Mouse (Mus musculus): ENCODE measurements around the gene Hsd17b3. TPM values are rescaled to one million over a fixed set of nuclear protein-coding genes. Genes with fewer than 3 reads are reported as not detected.
A peak's percentile ranks its signal among the peaks of the same experiment; 100 is the strongest.
"Not testable (repeated sequence)": the region's sequence is repeated elsewhere in the genome, so short reads cannot be mapped to it uniquely, and the experiment has no call there.

The Hsd17b3 gene
- total RNA-seq, 2 experiments from 2014 or later, result not detected

- DNase-seq (ENCODE audit: low spot score), result no peak
Observed at GRCm38 (mm10) chr13:64083331-64083730, 5.7 kb downstream of the Hsd17b3 start.

- DNase-seq (ENCODE audit: low spot score), result no peak
Observed at GRCm38 (mm10) chr13:64081012-64081919, 7.8 kb downstream of the Hsd17b3 start.

DNA sequence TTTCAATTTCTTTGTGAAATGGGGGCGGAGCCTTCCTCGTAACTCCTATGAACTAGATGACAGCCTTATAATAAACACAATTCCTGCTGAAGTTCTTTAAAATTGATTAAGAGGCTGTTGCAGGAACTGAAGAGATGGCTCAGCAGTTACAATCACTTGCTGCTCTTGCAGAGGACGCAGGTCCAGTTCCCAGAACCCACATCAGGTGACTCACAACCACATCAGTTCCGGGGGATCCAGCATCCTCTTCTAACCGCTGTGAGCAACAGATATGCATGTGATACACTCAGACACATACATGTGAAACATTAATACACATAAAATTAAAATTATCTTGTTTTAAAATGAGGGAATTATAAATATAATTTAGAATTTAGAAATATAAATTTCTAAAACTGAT lies 11.4 kb downstream of the Hsd17b3 start:
- no peak for DNase-seq (ENCODE audit: low spot score)

DNA sequence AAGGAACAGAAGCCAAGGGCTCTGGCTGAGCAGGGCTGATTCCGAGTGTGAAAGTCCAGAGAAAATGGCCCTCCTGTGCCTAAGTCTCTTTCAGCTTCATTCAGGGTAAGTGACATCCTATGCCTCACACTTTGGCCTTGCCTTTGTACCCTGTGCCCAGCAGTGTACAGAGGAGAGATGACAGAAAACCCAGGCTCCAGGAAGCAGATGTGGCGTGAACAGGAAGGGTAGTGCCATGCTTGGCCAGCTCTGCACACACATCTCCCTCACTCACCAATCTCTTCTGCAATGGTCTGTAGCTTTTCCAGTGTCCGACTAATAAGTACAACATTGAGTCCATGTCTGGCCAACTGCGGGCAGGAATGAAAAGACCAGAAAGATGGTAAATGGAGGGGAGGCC lies 13.0 kb downstream of the Hsd17b3 start:
- no peak for DNase-seq (ENCODE audit: low spot score)

GRCm38 (mm10) chr13:64066653-64067052 lies 22.4 kb downstream of the Hsd17b3 start:
- DNase-seq (ENCODE audit: low spot score), result no peak

- no peak for DNase-seq (ENCODE audit: low spot score)
Observed at GRCm38 (mm10) chr13:64064276-64064675, 24.8 kb downstream of the Hsd17b3 start.

GRCm38 (mm10) chr13:64060935-64061506 lies 28.0 kb downstream of the Hsd17b3 start:
- no peak for DNase-seq (ENCODE audit: low spot score)

GRCm38 (mm10) chr13:64053959-64054358 lies 35.1 kb downstream of the Hsd17b3 start:
- no peak for DNase-seq (ENCODE audit: low spot score)

DNA sequence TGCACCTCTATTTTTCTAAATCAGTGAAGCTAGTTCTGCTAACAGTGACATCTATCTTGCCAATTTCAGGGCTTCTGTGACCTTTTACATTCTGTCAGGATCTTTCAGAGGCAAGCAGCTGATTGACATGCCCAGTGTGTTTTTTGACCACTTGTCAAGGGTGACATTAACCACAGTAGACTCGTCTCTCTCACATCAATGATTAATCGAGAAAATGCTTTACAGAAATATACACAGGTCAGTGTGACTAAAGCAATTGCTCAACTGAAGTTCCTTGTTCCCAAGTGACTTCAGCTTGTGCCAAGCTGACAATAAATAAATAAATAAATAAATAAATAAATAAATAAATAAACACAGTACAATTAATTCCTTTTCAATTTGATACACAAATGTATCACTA lies 36.7 kb downstream of the Hsd17b3 start:
- not testable (repeated sequence) for DNase-seq (ENCODE audit: low spot score)

GRCm38 (mm10) chr13:64050895-64051294 lies 38.1 kb downstream of the Hsd17b3 start:
- no peak for DNase-seq (ENCODE audit: low spot score)

DNA sequence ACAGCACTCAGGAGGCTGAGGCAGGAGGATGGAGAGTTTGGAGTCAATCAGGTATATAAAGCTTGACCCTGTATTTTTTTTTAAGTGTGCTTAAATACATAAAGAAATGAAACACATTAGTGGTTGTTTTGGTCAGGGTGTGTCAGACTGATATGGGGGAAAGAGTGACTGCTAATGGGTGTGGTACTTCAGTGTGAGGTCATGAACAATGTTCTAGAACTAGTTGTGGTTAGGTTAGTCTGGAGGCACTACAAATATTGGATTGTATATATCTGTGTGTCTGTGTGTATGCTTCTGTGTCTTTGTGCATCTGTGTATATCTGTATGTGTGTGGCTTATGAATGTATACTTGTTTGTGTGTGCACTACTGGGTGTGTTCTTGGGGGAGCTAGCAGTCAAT lies 39.5 kb downstream of the Hsd17b3 start:
- DNase-seq (ENCODE audit: low spot score), result no peak

- no peak for DNase-seq (ENCODE audit: low spot score)
Observed at GRCm38 (mm10) chr13:64048467-64048866, 40.6 kb downstream of the Hsd17b3 start.

DNA sequence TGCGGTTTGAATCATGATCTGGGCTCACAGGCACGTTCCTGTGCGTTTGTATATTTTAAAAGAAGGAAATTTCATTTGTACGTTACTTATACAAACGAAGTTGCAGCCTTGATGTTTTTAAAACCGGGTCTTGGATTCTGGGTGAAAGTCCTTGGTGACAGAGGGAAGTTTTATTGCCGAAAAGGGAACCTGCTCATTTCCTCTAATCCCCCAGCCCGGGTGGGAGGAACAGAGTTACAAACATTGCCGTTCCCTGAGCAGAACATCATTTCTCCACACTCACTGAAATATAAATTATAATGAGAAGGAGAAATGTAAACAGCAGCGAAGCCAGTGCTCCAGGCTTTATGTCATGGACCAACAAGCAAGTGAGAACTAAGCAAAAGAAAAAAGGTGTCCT lies 49.1 kb downstream of the Hsd17b3 start:
- DNase-seq (ENCODE audit: low spot score), result no peak

GRCm38 (mm10) chr13:64038114-64038513 lies 50.9 kb downstream of the Hsd17b3 start:
- DNase-seq (ENCODE audit: low spot score), result no peak

GRCm38 (mm10) chr13:64036079-64037011 lies 52.7 kb downstream of the Hsd17b3 start:
- DNase-seq (ENCODE audit: low spot score), result peak; percentile 36

DNA sequence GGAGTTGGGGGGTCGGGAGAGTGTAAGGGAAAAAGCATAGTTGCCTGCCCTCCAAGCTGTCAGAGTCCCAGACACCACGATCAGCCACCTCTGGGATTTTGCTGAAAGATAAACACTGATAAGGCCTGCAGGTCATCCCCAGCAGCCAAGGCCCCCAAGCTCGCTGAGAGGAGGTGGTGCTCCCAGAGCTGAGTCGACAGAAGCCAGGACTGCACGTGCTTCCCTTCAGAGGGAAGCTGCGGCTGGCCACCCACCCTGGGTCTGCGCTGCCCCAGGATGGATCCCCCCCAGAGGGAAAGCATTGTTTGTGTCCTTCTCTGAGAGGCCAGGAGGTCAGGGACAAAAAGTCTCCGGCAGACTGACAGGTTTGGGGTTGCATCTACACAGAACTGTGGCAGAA lies 54.0 kb downstream of the Hsd17b3 start:
- DNase-seq (ENCODE audit: low spot score), result no peak

DNA sequence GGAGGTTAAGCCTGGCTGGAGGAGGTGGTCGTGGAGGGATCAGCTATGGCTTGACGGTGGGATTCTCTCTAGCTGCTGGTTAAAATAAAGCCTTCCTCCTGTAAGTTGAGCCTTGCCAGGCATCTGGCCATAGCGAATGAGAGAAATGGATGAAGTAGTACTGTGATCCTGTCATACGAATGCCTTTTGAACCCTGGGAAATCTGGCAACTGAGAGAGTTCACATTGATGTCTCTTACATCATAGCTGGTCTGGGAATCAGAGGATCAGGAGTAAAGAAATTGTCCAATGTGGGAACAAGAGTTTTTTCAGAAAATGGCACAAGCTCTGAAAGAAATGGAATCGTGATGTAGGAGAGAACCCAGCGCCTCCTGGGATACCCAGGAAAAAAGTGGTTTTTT lies 55.1 kb downstream of the Hsd17b3 start:
- no peak for DNase-seq (ENCODE audit: low spot score)

DNA sequence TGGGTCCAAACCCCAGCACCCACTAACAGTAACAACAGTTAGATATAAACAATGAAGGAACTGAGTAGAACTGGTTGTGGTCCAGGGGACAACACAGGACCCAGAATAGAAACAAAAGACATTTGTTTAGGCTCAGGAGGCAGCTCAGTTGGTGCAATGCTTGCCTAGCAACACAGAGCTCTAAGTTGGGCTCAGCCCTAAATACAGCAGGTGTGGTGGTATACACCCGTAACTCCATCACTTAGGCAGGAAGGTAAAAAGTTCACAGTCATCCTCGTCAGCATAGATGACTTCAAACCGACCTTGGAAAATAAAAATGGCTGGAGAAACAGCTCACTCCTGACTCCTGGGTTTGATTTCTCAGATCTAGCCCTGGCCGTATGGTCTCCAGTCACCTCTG lies 55.8 kb downstream of the Hsd17b3 start:
- no peak for DNase-seq (ENCODE audit: low spot score)

GRCm38 (mm10) chr13:64031254-64031653 lies 57.8 kb downstream of the Hsd17b3 start:
- no peak for DNase-seq (ENCODE audit: low spot score)

DNA sequence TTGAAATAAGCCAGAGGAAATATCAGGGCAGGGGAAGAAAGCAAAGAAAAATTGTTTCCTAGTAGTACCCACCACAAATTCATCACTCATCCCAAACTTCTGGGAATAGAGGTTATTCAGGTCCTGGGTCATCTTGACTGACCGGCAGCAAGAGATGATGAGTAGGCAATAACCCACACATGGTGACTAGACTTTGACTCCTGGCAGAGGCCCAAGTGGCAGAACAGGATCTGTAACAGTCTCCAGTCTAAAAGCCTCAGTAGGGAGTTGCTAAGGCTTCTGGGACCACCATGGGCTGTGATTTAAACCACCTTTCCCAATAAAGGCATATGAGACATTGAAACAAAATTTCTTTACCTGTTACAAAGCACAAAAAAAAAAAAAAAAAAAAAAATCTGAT lies 58.2 kb downstream of the Hsd17b3 start:
- DNase-seq (ENCODE audit: low spot score), result no peak

DNA sequence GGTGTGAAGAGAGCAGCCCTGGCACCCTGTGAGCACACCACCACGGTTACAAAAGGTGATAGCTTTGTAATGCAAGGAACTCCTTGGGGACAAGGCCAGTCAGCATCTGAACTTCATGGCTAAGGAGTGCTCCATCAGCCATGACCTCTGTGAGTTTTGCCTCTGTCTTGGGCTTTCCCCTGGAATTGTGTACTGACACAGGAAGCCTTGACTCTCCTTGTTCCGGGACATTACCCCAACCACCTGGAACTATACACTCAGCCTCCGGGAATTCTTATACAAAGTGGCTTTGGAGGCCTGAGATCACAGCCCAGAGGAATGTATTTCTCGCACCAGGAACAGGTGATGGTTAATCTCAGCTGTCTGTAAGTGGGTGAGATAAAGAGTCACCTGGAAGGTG lies 64.2 kb downstream of the Hsd17b3 start:
- no peak for DNase-seq (ENCODE audit: low spot score)
